Mouse (Mus musculus) olfactory bulb, adult 2 months (tissue): ENCODE results near the gene Traf2.

Source experiments
- CTCF ChIP-seq: fragments of 200-500 bp; IDR thresholded peaks from 2 replicates; pipeline ENCODE4 v1.5.1; 2012; ENCODE audit warnings: low read depth, mild to moderate bottlenecking, low read length, moderate library complexity; ENCODE audit not compliant: insufficient read depth
- POLR2A ChIP-seq: fragments of 200-500 bp; IDR thresholded peaks from 2 replicates; pipeline ENCODE4 v1.6.1; 2012; ENCODE audit warnings: mild to moderate bottlenecking, low read depth, low read length, moderate library complexity; ENCODE audit not compliant: insufficient read depth

GRCm38 (mm10) chr2:25581901-25582301, 35.2 kb upstream of the Traf2 start:
- TF ChIP-seq POLR2A = no peak
- TF ChIP-seq CTCF = no peak
